Mouse (Mus musculus) stomach, adult 2 months (tissue): ENCODE measurements around the gene Vmn1r50. TPM values are rescaled to one million over a fixed set of nuclear protein-coding genes. Genes with fewer than 3 reads are reported as not detected.

Source experiments
- polyA plus RNA-seq: library from polyadenylated mRNA; depleted of rRNA; stranded (reverse); fragments of >200 nt; gene quantifications from 2 replicates; pipeline ENCODE4 v1.2.3, GENCODE M21; 2012; rRNA removed

Vmn1r50 gene
- not detected in 2 replicates for polyA plus RNA-seq

GRCm38 (mm10) chr6:90101130-90101529, at the start of gene Vmn1r50:
Gene Vmn1r50, plus strand, starts transcription at chr6:90101430.

GRCm38 (mm10) chr6:90078406-90078805, 22.8 kb upstream of the Vmn1r50 start, which contains the start of gene Vmn1r49:
Gene Vmn1r49, minus strand, starts transcription at chr6:90078506.

DNA sequence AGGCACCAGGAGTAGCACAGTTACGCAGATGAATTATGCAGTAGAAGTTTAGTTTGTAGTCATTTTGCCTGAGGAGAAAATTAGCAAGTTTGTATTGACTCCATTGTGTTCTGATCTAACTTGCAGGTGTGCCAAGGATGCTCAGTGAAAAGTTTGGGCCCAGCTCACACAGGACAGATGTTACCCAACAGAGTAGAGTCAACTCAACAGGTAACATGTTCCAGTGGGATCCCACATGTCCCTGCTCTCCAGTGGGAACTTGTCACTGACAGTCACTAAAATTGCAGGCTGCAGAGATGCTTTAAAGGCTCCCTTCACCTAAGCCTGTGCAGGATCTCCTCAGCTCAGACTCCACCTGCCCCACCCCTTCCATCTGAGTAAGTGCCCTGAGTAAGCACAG, 21.1 kb downstream of the Vmn1r50 start, which contains the start of gene Vmn1r51:
Gene Vmn1r51, plus strand, starts transcription at position 301 of the 400 bp plus-strand sequence.

Other genes starting within 250 kb of the Vmn1r50 start
- not detected in 2 replicates for gene Vmn1r42, start 225.0 kb upstream of the Vmn1r50 start, polyA plus RNA-seq
- not detected in 2 replicates for gene Vmn1r43, start 225.0 kb upstream of the Vmn1r50 start, polyA plus RNA-seq
- gene Vmn1r44, start 217.8 kb upstream of the Vmn1r50 start, polyA plus RNA-seq: not detected in 2 replicates
- gene Vmn1r45, start 160.8 kb upstream of the Vmn1r50 start, polyA plus RNA-seq: not detected in 2 replicates
- gene Vmn1r46, start 132.1 kb upstream of the Vmn1r50 start, polyA plus RNA-seq: not detected in 2 replicates
- not detected in 2 replicates for gene Vmn1r47, start 85.3 kb upstream of the Vmn1r50 start, polyA plus RNA-seq
- gene Vmn1r48, start 64.6 kb upstream of the Vmn1r50 start, polyA plus RNA-seq: not detected in 2 replicates
- not detected in 2 replicates for gene Vmn1r49, start 22.9 kb upstream of the Vmn1r50 start, polyA plus RNA-seq
- not detected in 2 replicates for gene Vmn1r51, start 21.2 kb downstream of the Vmn1r50 start, polyA plus RNA-seq
- gene Vmn1r52, start 73.4 kb downstream of the Vmn1r50 start, polyA plus RNA-seq: not detected in 2 replicates
- gene V1ra8, start 101.4 kb downstream of the Vmn1r50 start, polyA plus RNA-seq: not detected in 2 replicates
- 0.17 TPM in 1 of 2 replicates, not detected in the other for gene Vmn1r53, start 123.0 kb downstream of the Vmn1r50 start, polyA plus RNA-seq
- not detected in 2 replicates for gene Vmn1r54, start 144.9 kb downstream of the Vmn1r50 start, polyA plus RNA-seq
- gene BC048671, start 199.8 kb downstream of the Vmn1r50 start, polyA plus RNA-seq: not detected in 2 replicates
- gene Chst13, start 223.8 kb downstream of the Vmn1r50 start, polyA plus RNA-seq: 0.51 and 1.1 TPM in 2 replicates
- 0.04 TPM in 1 of 2 replicates, not detected in the other for gene Uroc1, start 231.9 kb downstream of the Vmn1r50 start, polyA plus RNA-seq